Mouse (Mus musculus): ENCODE results near the gene Ehbp1. TPM values are rescaled to one million over a fixed set of nuclear protein-coding genes. Genes with fewer than 3 reads are reported as not detected.

Ehbp1 gene
- polyA plus RNA-seq, 1 experiment from 2014 or later: 6.7 TPM

DNA sequence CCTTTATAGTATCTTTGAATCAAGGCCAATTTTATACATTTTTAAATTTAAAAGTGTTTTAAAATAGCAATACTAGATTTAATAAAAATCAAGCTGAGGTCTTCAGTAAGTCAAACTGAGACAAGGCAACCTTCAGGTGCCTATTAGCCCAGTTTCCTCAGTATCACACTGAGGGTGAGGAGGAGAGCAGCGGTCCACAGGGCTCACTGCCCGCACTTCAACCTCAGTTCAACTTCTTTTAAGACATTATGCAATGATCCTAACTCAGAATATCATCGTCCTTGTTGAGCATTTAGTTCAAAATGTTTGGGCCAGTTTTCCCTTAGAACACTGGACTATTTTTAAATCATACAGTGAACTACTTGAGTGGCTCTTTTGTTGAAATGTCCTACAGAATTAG lies 70.2 kb downstream of the Ehbp1 start:
- no peak for DNase-seq (ENCODE audit: low spot score)
- no peaks in the 10 kb centered on the region for H3K4me1 ChIP-seq
- H3K27me3 ChIP-seq (replicated peaks; ENCODE audit: low read depth, poor library complexity, severe bottlenecking): no peaks in the 10 kb centered on the region
- 93% methylated on average over 3 of the region's 3 CpGs for WGBS
- no peak overlapping the region for H3K4me3 ChIP-seq
- no peaks in the 10 kb centered on the region for H3K9me3 ChIP-seq
- no peak overlapping the region for H3K27ac ChIP-seq (replicated peaks)
- H3K36me3 ChIP-seq (replicated peaks): peaks cover 12% of the 10 kb centered on the region

DNA sequence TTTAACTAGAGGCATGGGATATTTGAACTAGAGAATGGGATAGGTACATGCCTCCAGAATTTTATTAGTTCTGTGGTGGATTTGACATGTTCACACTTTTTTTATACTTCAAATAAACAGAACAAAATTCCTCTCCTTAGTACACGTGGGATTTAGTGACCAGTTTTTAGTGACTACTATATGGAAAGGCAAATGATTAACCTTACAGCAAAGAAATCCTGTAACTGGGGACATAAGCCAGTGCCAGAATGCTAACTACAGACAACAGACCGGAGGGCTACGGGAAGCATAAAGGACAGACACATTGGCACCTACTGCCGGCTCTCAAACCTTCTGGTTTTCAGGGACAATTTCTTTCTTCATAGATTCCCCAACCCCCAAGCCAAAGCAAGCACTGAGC lies 72.4 kb downstream of the Ehbp1 start:
- Histone ChIP-seq H3K4me1 (no peaks in the 10 kb centered on the region), H3K36me3 (replicated peaks) (no peaks in the 10 kb centered on the region), H3K9me3 (no peaks in the 10 kb centered on the region), H3K27me3 (replicated peaks; ENCODE audit: low read depth, poor library complexity, severe bottlenecking) (no peaks in the 10 kb centered on the region), H3K27ac (replicated peaks) (no peak overlapping the region), H3K4me3 (no peak overlapping the region)
- DNase-seq (ENCODE audit: low spot score): no peak
- 85% methylated on average over 4 of the region's 4 CpGs for WGBS

DNA sequence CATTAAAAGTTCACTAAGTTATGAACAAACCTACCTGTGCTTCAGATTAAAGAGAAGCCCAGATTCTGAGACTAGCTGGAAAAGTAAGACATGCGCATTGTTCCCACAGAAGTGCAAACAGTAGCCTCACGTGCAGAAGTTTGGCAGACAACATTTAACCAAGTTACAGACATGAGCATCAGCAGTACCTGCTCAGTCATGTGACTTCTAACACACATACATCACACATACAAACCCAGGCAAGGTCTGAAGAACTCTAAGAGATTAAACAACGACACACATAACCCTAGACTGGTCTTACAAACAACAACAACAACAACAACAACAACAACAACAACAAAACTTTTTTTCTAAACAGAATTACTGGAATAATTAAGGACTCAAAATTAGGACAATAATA lies 72.9 kb downstream of the Ehbp1 start:
- H3K27me3 ChIP-seq (replicated peaks; ENCODE audit: low read depth, poor library complexity, severe bottlenecking): no peaks in the 10 kb centered on the region
- no peak for DNase-seq (ENCODE audit: low spot score)
- no peak overlapping the region for H3K27ac ChIP-seq (replicated peaks)
- H3K4me3 ChIP-seq: no peak overlapping the region
- H3K4me1 ChIP-seq: no peaks in the 10 kb centered on the region
- H3K9me3 ChIP-seq: no peaks in the 10 kb centered on the region
- H3K36me3 ChIP-seq (replicated peaks): no peaks in the 10 kb centered on the region
- 90% methylated on average over 3 of the region's 3 CpGs for WGBS

DNA sequence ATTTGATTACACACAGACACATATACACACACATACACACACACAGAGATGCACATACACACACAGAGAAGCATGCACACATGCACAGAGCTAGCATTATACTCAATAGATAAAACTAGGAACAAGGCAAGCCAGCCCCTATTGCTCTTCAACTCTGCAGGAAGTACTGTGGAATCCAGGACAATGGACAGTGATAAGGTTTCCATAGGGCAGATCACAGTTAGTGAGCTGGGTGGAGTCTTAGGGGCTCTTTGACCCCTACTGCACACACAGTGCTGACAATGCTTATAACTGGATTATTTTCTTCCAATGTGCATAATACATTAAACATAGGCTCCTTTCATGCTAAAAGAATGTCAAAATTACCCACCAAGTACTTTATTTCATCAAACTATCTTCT lies 75.1 kb downstream of the Ehbp1 start:
- Histone ChIP-seq H3K27ac (replicated peaks) (no peak overlapping the region), H3K4me1 (no peaks in the 10 kb centered on the region), H3K27me3 (replicated peaks; ENCODE audit: low read depth, poor library complexity, severe bottlenecking) (no peaks in the 10 kb centered on the region), H3K9me3 (no peaks in the 10 kb centered on the region), H3K4me3 (no peak overlapping the region), H3K36me3 (replicated peaks) (no peaks in the 10 kb centered on the region)
- no peak for DNase-seq (ENCODE audit: low spot score)

DNA sequence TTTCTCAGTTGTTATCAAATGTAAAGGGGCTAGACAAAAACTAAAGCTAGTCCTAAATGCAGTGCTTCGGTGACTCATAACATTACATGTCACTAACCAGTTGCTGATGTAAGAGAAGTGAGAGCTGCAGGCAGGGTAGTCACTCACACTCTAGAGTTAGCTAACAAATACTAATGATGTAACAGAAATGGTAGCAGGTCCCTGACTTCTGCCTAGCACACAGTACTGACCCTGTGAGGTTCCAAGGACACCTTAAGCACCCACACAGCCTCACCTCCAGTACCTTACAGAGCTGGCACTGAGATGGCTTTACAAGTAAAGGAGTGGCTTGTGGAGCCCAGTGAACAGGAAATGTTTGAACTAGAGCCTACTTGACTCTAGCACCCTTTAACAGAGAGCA lies 86.7 kb downstream of the Ehbp1 start:
- H3K4me3 ChIP-seq: no peak overlapping the region
- H3K27me3 ChIP-seq (replicated peaks; ENCODE audit: low read depth, poor library complexity, severe bottlenecking): no peaks in the 10 kb centered on the region
- H3K9me3 ChIP-seq: 0 out of 2 replicates have a peak, but pooled peaks cover 1% of the 10 kb centered on the region
- no peaks in the 10 kb centered on the region for H3K4me1 ChIP-seq
- no peak overlapping the region for H3K27ac ChIP-seq (replicated peaks)
- 93% methylated on average over 1 of the region's 1 CpGs for WGBS
- no peaks in the 10 kb centered on the region for H3K36me3 ChIP-seq (replicated peaks)
- no peak for DNase-seq (ENCODE audit: low spot score)

DNA sequence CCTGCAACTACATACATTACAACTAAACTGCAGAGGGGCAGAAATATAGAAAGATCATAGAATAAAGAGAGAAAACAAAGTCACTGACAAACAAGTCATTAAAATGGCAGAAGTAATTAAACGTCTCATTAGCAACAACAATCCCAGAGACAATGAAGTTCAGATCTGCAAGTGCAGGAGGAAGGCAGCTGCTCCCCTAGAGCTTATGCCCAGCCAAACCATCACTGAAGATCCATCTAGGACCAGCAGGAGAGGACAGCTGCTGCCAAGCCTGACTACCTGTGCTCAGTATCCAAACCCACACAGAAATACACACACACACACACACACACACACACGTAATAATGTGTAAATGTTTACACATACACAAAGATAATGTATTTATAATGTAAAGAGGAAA lies 92.7 kb downstream of the Ehbp1 start:
- no peak overlapping the region for H3K4me3 ChIP-seq
- no peaks in the 10 kb centered on the region for H3K4me1 ChIP-seq
- 91% methylated on average over 2 of the region's 2 CpGs for WGBS
- 0 out of 2 replicates have a peak, but pooled peaks cover 2% of the 10 kb centered on the region for H3K9me3 ChIP-seq
- no peak overlapping the region for H3K27ac ChIP-seq (replicated peaks)
- no peaks in the 10 kb centered on the region for H3K36me3 ChIP-seq (replicated peaks)
- no peaks in the 10 kb centered on the region for H3K27me3 ChIP-seq (replicated peaks; ENCODE audit: low read depth, poor library complexity, severe bottlenecking)
- DNase-seq (ENCODE audit: low spot score): no peak

DNA sequence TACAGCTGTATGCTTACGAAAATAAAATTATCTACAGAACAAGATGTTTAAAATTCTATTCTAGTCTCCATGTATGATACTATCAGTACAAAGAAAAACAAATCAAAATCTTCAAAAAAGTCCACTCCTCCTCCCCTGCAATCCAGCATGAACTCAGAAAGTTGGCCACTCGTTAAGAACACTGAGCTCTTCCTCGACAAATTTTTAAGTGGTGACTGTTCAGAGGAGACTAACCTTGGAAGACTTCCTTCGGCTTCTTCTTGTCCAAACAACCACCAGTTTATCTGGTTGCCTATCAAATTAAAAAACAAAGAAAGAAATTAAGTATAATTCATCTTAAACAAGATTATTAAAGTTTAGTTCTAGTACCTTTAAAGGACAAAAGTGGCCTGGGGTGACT lies 94.4 kb downstream of the Ehbp1 start:
- Histone ChIP-seq H3K36me3 (replicated peaks) (no peaks in the 10 kb centered on the region), H3K9me3 (0 out of 2 replicates have a peak, but pooled peaks cover 2% of the 10 kb centered on the region), H3K4me3 (no peak overlapping the region), H3K27ac (replicated peaks) (no peak overlapping the region), H3K4me1 (no peaks in the 10 kb centered on the region), H3K27me3 (replicated peaks; ENCODE audit: low read depth, poor library complexity, severe bottlenecking) (no peaks in the 10 kb centered on the region)
- no peak for DNase-seq (ENCODE audit: low spot score)
- WGBS: 77% methylated on average over 4 of the region's 4 CpGs

DNA sequence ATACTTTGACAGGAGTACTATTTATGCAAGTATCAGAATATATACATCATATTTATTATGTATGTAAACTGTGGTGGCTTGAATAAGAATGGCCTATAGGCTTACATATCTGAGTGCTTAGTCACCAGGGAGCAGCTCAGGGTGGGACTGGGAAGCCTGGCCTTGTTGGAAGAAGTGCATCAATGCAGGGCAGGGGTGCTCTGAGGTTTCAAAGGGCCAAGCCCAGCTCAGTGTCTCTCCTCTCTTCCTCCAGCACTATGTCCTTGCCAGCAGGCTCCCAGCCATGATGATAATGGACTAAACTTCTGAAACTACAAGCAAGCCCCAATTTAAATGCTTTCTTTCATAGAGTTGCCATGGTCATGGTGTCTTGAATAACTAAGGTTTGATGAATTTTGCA lies 95.0 kb downstream of the Ehbp1 start:
- DNase-seq (ENCODE audit: low spot score): no peak
- Histone ChIP-seq H3K4me1 (no peaks in the 10 kb centered on the region), H3K9me3 (0 out of 2 replicates have a peak, but pooled peaks cover 2% of the 10 kb centered on the region), H3K4me3 (no peak overlapping the region), H3K36me3 (replicated peaks) (no peaks in the 10 kb centered on the region), H3K27ac (replicated peaks) (no peak overlapping the region), H3K27me3 (replicated peaks; ENCODE audit: low read depth, poor library complexity, severe bottlenecking) (no peaks in the 10 kb centered on the region)

DNA sequence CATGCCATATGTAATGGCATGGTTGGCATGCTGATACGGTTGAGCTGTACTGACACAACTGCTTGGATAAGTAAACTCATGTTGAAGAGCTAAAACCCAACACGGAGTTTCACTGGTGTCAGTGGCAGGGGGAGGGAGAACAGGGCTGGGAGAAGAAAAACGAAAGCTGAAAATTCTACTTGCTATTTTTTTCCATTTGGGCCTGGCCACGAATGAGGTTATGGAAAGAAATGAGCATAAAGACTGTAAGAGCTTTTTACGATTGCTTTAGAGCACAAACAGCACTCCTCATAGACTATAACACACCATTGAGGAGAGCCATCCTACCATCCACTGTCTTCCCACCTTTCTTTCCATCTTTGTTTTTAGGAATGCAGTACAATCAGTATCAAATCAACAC lies 106.5 kb downstream of the Ehbp1 start:
- no peaks in the 10 kb centered on the region for H3K27me3 ChIP-seq (replicated peaks; ENCODE audit: low read depth, poor library complexity, severe bottlenecking)
- no peaks in the 10 kb centered on the region for H3K36me3 ChIP-seq (replicated peaks)
- DNase-seq (ENCODE audit: low spot score): no peak
- H3K9me3 ChIP-seq: no peaks in the 10 kb centered on the region
- no peak overlapping the region for H3K4me3 ChIP-seq
- WGBS: 93% methylated on average over 5 of the region's 5 CpGs
- peaks cover under 1% of the 10 kb centered on the region for H3K4me1 ChIP-seq
- no peak overlapping the region for H3K27ac ChIP-seq (replicated peaks)

DNA sequence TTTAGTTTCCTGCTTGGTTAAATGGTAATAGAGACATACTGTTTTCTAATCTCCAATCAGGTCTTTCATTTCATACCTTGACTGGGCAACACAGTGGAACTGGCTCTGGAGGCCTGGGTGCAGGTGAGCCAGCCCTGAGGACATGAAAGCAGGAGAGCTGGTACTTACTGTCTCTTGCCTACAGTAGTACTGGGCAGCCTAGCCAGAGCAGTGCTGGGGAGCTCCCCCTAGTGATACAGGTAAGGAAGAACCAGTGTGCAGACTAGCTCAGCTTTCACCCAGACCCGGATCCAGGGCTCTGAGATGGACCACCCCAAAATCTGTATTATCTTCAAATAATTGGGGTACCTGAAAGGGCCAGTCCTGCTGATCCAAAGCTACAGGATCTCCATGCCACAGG lies 107.4 kb downstream of the Ehbp1 start:
- H3K27ac ChIP-seq (replicated peaks): no peak overlapping the region
- H3K9me3 ChIP-seq: no peaks in the 10 kb centered on the region
- H3K27me3 ChIP-seq (replicated peaks; ENCODE audit: low read depth, poor library complexity, severe bottlenecking): no peaks in the 10 kb centered on the region
- no peaks in the 10 kb centered on the region for H3K4me1 ChIP-seq
- no peaks in the 10 kb centered on the region for H3K36me3 ChIP-seq (replicated peaks)
- no peak for DNase-seq (ENCODE audit: low spot score)
- WGBS: 58% methylated on average over 1 of the region's 1 CpGs
- no peak overlapping the region for H3K4me3 ChIP-seq

DNA sequence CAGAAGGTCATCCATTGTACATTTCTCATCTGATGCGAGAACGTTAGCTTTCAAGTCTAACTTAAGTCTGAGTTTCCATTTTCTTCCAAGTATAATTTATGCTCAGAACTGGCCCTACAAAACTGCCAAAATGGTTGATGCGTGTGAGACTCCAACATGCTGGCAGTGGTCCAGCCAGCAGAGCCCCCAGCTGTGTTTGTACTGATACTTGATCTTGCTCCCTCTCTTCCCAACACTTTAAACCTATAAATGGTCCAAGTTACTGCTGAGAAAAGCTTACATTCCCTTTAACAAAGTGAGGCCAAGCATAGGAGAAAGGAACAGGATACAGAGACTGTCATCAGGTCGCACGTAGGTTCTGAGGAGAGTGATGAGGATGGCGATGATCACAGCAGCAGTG lies 111.2 kb downstream of the Ehbp1 start:
- no peaks in the 10 kb centered on the region for H3K9me3 ChIP-seq
- DNase-seq (ENCODE audit: low spot score): no peak
- no peaks in the 10 kb centered on the region for H3K27me3 ChIP-seq (replicated peaks; ENCODE audit: low read depth, poor library complexity, severe bottlenecking)
- no peak overlapping the region for H3K4me3 ChIP-seq
- no peak overlapping the region for H3K27ac ChIP-seq (replicated peaks)
- WGBS: 87% methylated on average over 6 of the region's 6 CpGs
- H3K4me1 ChIP-seq: no peaks in the 10 kb centered on the region
- no peaks in the 10 kb centered on the region for H3K36me3 ChIP-seq (replicated peaks)

DNA sequence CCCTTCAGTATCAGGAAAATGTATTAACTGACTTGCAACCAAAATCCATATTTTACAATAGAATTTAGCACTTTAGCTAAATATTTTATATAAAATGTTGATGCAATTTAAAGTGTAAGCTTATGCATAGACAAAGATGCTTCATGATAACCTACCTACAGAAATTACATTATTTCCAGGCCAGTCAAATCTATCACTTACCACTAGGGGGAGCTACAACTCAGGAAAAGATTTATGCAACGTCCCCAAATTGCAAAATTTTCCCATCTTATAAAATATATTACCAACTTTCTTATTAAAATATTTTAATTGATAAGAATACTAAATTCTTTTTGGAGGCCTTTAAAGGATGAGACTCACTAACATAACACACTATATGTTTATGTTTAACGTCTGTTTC lies 116.5 kb downstream of the Ehbp1 start:
- H3K9me3 ChIP-seq: no peaks in the 10 kb centered on the region
- H3K27ac ChIP-seq (replicated peaks): no peak overlapping the region
- DNase-seq (ENCODE audit: low spot score): no peak
- H3K4me3 ChIP-seq: no peak overlapping the region
- H3K4me1 ChIP-seq: no peaks in the 10 kb centered on the region
- H3K36me3 ChIP-seq (replicated peaks): no peaks in the 10 kb centered on the region
- WGBS: 50% methylated on average over 2 of the region's 2 CpGs
- no peaks in the 10 kb centered on the region for H3K27me3 ChIP-seq (replicated peaks; ENCODE audit: low read depth, poor library complexity, severe bottlenecking)

DNA sequence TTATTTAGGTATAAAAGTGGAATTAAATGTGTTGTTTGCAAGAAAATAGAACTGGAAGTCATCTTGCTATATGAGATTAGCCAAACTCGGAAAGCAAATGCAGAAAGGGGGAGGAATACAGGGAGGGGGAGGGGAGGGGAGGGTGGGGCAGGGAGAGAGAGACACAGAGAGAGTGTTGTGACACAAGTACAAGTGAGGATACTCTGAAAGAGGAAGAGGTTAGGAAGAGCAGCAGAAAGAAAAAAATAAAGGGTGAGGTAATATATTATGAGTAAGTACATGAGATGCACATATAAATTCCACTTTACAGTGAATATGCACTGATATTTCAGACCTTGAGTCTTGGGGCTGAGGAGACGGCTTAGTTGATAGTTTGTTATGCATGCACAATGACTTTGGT lies 123.9 kb downstream of the Ehbp1 start:
- Histone ChIP-seq H3K4me1 (no peaks in the 10 kb centered on the region), H3K27me3 (replicated peaks; ENCODE audit: low read depth, poor library complexity, severe bottlenecking) (no peaks in the 10 kb centered on the region), H3K9me3 (no peaks in the 10 kb centered on the region), H3K36me3 (replicated peaks) (no peaks in the 10 kb centered on the region), H3K27ac (replicated peaks) (no peak overlapping the region), H3K4me3 (no peak overlapping the region)
- 75% methylated on average over 2 of the region's 2 CpGs for WGBS
- no peak for DNase-seq (ENCODE audit: low spot score)

DNA sequence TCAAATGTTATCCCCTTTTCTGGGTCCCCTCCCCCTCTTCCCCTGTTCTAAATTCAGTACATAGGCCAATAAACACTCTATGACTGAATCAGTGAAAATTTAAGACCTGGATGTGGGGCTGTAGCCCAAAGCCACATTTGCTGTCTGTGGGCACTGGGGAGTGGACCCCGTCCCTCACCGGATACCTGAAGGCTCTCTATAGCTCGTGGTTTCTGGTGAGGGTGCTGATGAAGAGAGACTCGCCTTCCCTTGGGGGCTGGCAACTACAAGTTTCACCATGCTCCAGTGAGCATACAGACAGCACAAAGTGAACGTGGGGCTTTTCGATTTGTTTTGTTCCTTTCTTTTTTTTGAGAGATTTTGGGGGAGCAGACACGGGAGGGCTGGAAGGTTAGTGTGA lies 125.2 kb downstream of the Ehbp1 start:
- H3K27me3 ChIP-seq (replicated peaks; ENCODE audit: low read depth, poor library complexity, severe bottlenecking): no peaks in the 10 kb centered on the region
- H3K4me3 ChIP-seq: no peak overlapping the region
- 65% methylated on average over 7 of the region's 7 CpGs for WGBS
- H3K9me3 ChIP-seq: no peaks in the 10 kb centered on the region
- H3K4me1 ChIP-seq: no peaks in the 10 kb centered on the region
- DNase-seq (ENCODE audit: low spot score): no peak
- no peak overlapping the region for H3K27ac ChIP-seq (replicated peaks)
- no peaks in the 10 kb centered on the region for H3K36me3 ChIP-seq (replicated peaks)
